Mouse (Mus musculus) C3H10T1/2 (cell line): ENCODE results near the gene Olfr1234. TPM values are rescaled to one million over a fixed set of nuclear protein-coding genes. Genes with fewer than 3 reads are reported as not detected.

Source experiments
- polyA plus RNA-seq, 2 experiments: library from polyadenylated mRNA; unstranded; fragments of >200 nt; fragmentation: generic; extraction: Trizol; gene quantifications; one replicate each; pipeline ENCODE4 v1.2.1; 2012; ENCODE audit warnings: missing spikeins in 2 of 2

The Olfr1234 gene
- not detected for polyA plus RNA-seq

GRCm38 (mm10) chr2:89364765-89365164 is at the start of gene Olfr1234:
Olfr1234 (minus strand) TSS chr2:89364865.

GRCm38 (mm10) chr2:89409576-89409975 is 44.9 kb upstream of the Olfr1234 start, which contains the start of gene Olfr1238:
Olfr1238 (minus strand) TSS chr2:89409676.

GRCm38 (mm10) chr2:89342298-89342697 is 22.4 kb downstream of the Olfr1234 start, which contains the start of gene Olfr1233:
Olfr1233 (minus strand) TSS chr2:89342398.

DNA sequence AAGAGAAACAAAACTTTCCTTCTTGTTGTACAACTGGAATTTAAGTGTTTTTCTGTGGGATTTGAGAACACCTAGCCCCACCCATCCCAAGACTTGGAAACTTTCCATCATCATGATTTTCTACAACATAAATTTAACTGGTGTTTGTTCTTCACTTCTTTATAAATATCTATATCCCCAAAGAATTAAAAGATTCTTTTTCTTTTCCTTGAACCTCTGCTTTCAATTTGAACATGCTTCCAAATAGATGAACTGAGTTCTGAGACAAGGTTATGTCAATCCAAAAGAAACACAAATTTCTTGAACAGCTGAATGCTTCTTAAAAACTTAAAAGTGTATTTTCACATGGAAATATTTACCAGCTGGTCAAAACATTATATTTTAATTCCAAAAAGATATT is 35.1 kb downstream of the Olfr1234 start, which contains the start of gene Olfr1232:
Olfr1232 (minus strand) TSS at position 101 of the 400 bp plus-strand sequence.

Other genes starting within 250 kb of the Olfr1234 start
- not detected for gene Olfr1221, start 247.6 kb downstream of the Olfr1234 start, polyA plus RNA-seq
- gene Olfr1222, start 231.8 kb downstream of the Olfr1234 start, polyA plus RNA-seq: not detected
- not detected for gene Olfr1223, start 213.3 kb downstream of the Olfr1234 start, polyA plus RNA-seq
- gene Olfr1224-ps1, start 200.8 kb downstream of the Olfr1234 start, polyA plus RNA-seq: not detected
- gene Olfr1225, start 190.2 kb downstream of the Olfr1234 start, polyA plus RNA-seq: not detected
- gene Olfr1226, start 164.8 kb downstream of the Olfr1234 start, polyA plus RNA-seq: not detected
- not detected for gene Olfr1228, start 110.8 kb downstream of the Olfr1234 start, polyA plus RNA-seq
- not detected for gene Olfr1229, start 76.9 kb downstream of the Olfr1234 start, polyA plus RNA-seq
- gene Olfr1230, start 67.6 kb downstream of the Olfr1234 start, polyA plus RNA-seq: not detected
- gene Olfr1231, start 57.8 kb downstream of the Olfr1234 start, polyA plus RNA-seq: not detected
- not detected for gene Olfr1232, start 35.2 kb downstream of the Olfr1234 start, polyA plus RNA-seq
- not detected for gene Olfr1233, start 22.5 kb downstream of the Olfr1234 start, polyA plus RNA-seq
- not detected for gene Olfr1238, start 44.8 kb upstream of the Olfr1234 start, polyA plus RNA-seq
- not detected for gene Olfr1239, start 55.5 kb upstream of the Olfr1234 start, polyA plus RNA-seq
- gene Olfr1240, start 78.1 kb upstream of the Olfr1234 start, polyA plus RNA-seq: not detected
- gene Olfr1241, start 122.3 kb upstream of the Olfr1234 start, polyA plus RNA-seq: not detected
- gene Olfr1242, start 133.5 kb upstream of the Olfr1234 start, polyA plus RNA-seq: not detected
- not detected for gene Olfr1243, start 166.6 kb upstream of the Olfr1234 start, polyA plus RNA-seq
- gene Olfr1245, start 213.6 kb upstream of the Olfr1234 start, polyA plus RNA-seq: not detected
- not detected for gene Olfr1246, start 228.3 kb upstream of the Olfr1234 start, polyA plus RNA-seq
- not detected for gene Olfr1247, start 249.3 kb upstream of the Olfr1234 start, polyA plus RNA-seq